Mouse (Mus musculus) hindbrain, embryonic 16.5 days (tissue): ENCODE results near the gene Rabep2. TPM values are rescaled to one million over a fixed set of nuclear protein-coding genes. Genes with fewer than 3 reads are reported as not detected.

Experiments
- ATAC-seq: fragments of 200-750 bp; cut with Nextera tagmentation; 2 replicates; pipeline ENCODE4 v1.8.0; 2017; ENCODE audit warnings: moderate TSS enrichment, moderate library complexity
- H3K27ac ChIP-seq: fragments of 300-500 bp; sonication (generic); 2 replicates; pipeline ENCODE4 v1.5.1; 2014; ENCODE audit warnings: low read depth, mild to moderate bottlenecking, control low read depth, low read length, moderate library complexity
- H3K27me3 ChIP-seq: fragments of 300-500 bp; sonication (generic); replicated peaks from 2 replicates; pipeline ENCODE4 v1.6.1; 2014; ENCODE audit warnings: low read length; ENCODE audit not compliant: control insufficient read depth, insufficient read depth
- H3K36me3 ChIP-seq: fragments of 300-500 bp; sonication (generic); 2 replicates; pipeline ENCODE4 v1.6.1; 2014; ENCODE audit warnings: mild to moderate bottlenecking, low read length, moderate library complexity, mixed read lengths; ENCODE audit not compliant: control insufficient read depth, insufficient read depth
- H3K4me1 ChIP-seq: fragments of 300-500 bp; sonication (generic); 2 replicates; pipeline ENCODE4 v1.6.1; 2014; ENCODE audit warnings: low read depth, low read length; ENCODE audit not compliant: control insufficient read depth, insufficient read depth
- H3K4me2 ChIP-seq: fragments of 300-500 bp; sonication (generic); 2 replicates; pipeline ENCODE4 v1.6.1; 2014; ENCODE audit warnings: mild to moderate bottlenecking, low read length, control low read depth, moderate library complexity
- H3K4me3 ChIP-seq: fragments of 300-500 bp; sonication (generic); 2 replicates; pipeline ENCODE4 v1.5.1; 2014; ENCODE audit warnings: mild to moderate bottlenecking, low read length, control low read depth, moderate library complexity
- H3K9ac ChIP-seq: fragments of 300-500 bp; sonication (generic); 2 replicates; pipeline ENCODE4 v1.6.1; 2014; ENCODE audit warnings: low read depth, mild to moderate bottlenecking, control low read depth, low read length, moderate library complexity
- H3K9me3 ChIP-seq: fragments of 300-500 bp; sonication (generic); 2 replicates; pipeline ENCODE4 v1.6.1; 2014; ENCODE audit warnings: mild to moderate bottlenecking, low read length, moderate library complexity; ENCODE audit not compliant: control insufficient read depth
- WGBS: fragments of 180-500 bp; shearing (Covaris S2); extraction: QIAGEN DNeasy Blood & Tissue Kit; methylation state at CpG from one replicate; pipeline ENCODE4 v1.1.7; 2014; 5-methylcytosine and 5-hydroxymethylcytosine counted together
- polyA plus RNA-seq: library from polyadenylated mRNA; unstranded; fragments of >200 nt; fragmentation: Nextera tagmentation; extraction: Ambion mirVana; gene quantifications from 2 replicates; pipeline ENCODE4 v1.2.1, GENCODE M21; 2015

Gene Rabep2
- polyA plus RNA-seq, 1 experiment from 2014 or later: 23.1 TPM

DNA sequence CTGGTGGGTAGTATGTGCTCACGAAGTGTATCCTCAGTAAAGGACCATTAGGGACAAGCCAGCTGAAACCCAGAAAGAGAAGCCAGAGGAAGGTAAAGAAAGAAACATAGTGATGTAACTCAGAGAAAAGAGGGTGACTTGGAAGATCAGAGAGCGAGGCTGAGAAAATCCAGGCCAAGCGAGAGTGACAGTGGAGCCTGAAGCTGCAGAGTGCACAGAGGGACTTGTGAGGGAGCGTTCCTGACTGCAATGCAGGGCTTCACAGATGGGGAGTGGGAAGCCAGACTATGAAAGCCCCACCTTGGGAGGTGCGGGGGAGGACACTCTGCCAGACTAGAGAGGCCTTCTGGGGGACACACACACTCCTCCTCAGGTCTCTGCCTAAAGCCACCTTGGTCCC lies 29.7 kb downstream of the Rabep2 start:
- H3K9me3 ChIP-seq: no peaks in the 10 kb centered on the region

DNA sequence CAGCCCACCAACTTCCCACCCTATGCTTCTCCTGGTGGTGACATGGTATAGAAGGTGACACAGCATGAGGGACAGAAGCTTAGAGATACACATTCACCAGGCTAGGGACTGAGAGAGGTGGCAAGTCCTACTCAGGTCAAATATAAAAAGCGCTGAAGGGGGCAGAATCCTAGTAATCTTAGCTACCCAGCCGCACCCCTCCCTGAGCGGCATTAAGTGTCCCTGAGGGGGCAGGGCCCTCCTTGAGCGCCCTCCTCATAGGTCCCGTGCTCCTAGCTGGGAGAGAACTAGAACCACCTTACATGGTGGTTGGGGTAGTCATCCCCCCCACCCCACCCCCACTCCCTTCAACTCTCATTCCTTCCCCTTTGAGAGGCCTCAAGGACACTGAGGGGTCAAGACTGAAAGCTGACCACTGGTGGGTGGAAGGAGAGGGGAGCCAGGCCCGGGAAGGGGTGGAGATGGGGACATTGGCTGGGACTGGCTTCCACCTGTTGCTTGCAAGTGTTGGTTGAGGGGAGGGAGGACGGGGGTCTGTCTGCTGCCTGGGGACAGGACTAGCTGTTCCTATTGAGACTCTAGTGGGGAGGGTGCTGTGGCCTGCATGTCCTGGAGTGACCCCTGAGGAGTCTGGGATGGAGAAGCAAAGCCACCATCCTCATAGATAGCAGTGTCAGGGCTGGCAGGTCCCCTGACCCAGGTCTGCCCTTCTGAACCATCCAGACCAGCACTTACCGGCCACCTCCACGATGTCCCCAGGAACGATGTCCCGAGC lies 30.5 kb downstream of the Rabep2 start:
- Histone ChIP-seq H3K4me1 (no peaks in the 10 kb centered on the region), H3K9ac (no peak overlapping the region), H3K4me2 (no peak overlapping the region), H3K9me3 (no peaks in the 10 kb centered on the region), H3K27ac (no peak overlapping the region), H3K36me3 (no peaks in the 10 kb centered on the region), H3K27me3 (no peaks in the 10 kb centered on the region), H3K4me3 (no peak overlapping the region)
- ATAC-seq: no peak
- 88% methylated on average over 11 of the region's 11 CpGs for WGBS

More for the DNA sequence above, 29.7 kb downstream of the Rabep2 start:
- H3K4me2 ChIP-seq: no peak overlapping the region
- ATAC-seq: no peak
- H3K4me3 ChIP-seq: no peak overlapping the region
- H3K27ac ChIP-seq: no peak overlapping the region
- H3K4me1 ChIP-seq: no peaks in the 10 kb centered on the region
- WGBS: 77% methylated on average over 5 of the region's 5 CpGs
- H3K9ac ChIP-seq: no peak overlapping the region
- H3K36me3 ChIP-seq: no peaks in the 10 kb centered on the region
- H3K27me3 ChIP-seq: no peaks in the 10 kb centered on the region

DNA sequence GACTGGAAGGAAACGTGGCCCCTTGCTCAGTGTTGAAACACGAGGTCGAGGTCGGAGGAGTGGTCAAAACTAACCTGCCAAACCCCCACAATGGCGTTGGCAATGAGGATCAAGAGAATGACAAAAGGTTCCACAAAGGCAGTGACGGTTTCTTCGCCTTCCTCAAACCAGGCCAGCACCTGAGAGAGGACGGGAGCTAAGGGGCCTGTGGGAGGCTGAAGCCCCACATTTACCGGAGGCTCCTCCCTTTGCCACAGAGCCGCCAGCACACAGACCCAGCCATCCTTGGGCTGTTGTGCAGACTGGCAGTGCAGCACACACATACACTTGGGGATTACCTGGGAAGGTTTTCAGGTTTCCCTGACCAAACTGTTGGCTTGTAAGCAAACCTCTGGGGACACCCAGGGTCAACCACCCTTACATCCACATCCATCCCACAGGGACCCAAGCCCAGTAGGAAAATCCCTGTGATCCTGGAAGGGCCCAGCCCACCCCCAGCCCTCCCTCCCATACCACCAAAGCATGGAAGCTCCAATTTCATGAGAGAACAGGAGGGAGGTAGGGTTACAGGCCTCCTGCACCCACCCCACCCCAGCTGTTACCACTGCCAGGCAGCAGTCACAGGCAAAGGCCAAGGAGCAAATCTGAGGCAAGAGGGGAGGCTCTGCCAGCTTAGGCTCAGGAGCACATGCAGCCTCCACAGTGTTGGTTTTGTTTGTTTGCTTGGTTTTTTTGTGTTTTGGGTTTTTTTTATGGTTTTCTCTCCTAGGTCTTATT lies 32.3 kb downstream of the Rabep2 start:
- Histone ChIP-seq H3K9me3 (no peaks in the 10 kb centered on the region), H3K4me2 (no peak overlapping the region), H3K36me3 (no peaks in the 10 kb centered on the region), H3K27ac (no peak overlapping the region), H3K27me3 (no peaks in the 10 kb centered on the region), H3K4me3 (no peak overlapping the region), H3K4me1 (no peaks in the 10 kb centered on the region), H3K9ac (no peak overlapping the region; the same call in 1 of the 2 replicates)
- 49% methylated on average over 10 of the region's 10 CpGs for WGBS
- ATAC-seq: no peak

DNA sequence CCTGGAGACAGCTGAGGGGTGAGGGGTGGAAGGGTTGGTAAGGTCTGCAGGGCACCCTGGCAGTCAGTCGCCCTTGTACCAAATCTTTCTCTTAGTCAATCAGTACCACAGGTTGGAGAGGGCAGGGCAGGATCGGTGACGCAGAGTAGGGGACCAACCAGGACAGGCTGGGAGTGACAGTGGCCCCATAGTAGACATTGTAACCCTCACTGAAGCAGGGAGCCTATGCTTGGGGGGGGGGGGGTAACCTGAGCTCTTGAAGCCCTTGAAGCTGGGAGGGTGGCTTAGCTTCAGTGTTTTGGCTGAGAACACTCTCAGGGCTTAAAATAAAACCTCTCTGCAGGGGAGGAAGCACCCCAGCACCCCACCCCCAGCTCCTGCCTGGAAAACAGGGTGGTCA lies 33.1 kb downstream of the Rabep2 start:
- no peaks in the 10 kb centered on the region for H3K4me1 ChIP-seq
- H3K27ac ChIP-seq: no peak overlapping the region
- no peaks in the 10 kb centered on the region for H3K27me3 ChIP-seq
- H3K9ac ChIP-seq: no peak overlapping the region
- no peak for ATAC-seq
- H3K36me3 ChIP-seq: peaks cover 6% of the 10 kb centered on the region; the same call in 1 of the 2 replicates
- 82% methylated on average over 3 of the region's 3 CpGs for WGBS
- H3K9me3 ChIP-seq: no peaks in the 10 kb centered on the region
- no peak overlapping the region for H3K4me3 ChIP-seq
- H3K4me2 ChIP-seq: no peak overlapping the region

DNA sequence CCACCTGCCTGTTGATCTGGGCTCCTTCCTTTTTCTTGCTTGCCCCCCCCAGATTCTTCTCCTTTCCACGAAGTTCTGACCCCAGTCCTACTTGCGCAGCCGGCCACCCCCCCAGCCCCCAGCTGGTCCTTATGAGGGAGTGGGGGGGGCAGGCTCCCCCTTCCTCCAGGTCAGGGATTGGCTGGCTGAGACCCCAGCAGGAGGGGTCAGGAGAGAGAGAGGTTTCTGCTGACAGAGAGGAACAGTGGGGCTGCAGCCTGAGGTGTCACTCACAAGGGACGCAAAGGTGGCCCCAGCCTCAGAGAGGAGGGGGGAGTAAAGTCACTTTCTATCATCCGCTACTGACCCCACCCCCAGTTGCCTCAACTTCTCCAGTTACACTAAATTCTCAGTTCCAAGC lies 34.4 kb downstream of the Rabep2 start, which contains the start of gene Atp2a1:
TSS of gene Atp2a1 (minus strand) at position 105 of the 400 bp plus-strand sequence.
- H3K9ac ChIP-seq: no peak within 1 kb of the TSS
- no peak for ATAC-seq

DNA sequence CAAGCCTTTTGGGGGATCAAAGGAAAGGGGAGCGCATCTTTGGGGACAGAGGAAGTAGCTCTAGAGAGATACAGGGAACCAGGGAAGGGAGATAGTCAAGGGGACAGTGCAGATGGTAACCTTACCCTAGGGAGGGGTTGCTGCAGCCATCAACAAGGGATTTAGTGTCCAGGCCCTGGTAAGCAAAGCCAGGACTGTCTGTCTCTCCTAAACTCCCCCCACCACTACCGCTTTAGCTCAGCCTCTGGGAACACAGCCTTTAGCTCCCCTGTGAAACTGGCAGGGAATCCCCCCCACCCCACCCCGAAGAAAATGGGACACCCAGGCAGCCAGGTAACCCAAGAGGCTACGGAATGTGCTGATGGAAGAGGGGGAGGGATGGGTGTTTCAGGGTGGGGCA lies 35.0 kb downstream of the Rabep2 start:
- no peak for ATAC-seq
- WGBS: 67% methylated on average over 4 of the region's 4 CpGs
- Histone ChIP-seq H3K4me3 (no peak overlapping the region), H3K9me3 (no peaks in the 10 kb centered on the region), H3K27me3 (no peaks in the 10 kb centered on the region), H3K4me2 (no peak overlapping the region), H3K9ac (no peak overlapping the region), H3K36me3 (peaks cover 23% of the 10 kb centered on the region), H3K27ac (no peak overlapping the region), H3K4me1 (no peaks in the 10 kb centered on the region)

More for the DNA sequence above, 34.4 kb downstream of the Rabep2 start, which contains the start of gene Atp2a1:
- H3K4me3 ChIP-seq: no peak within 1 kb of the TSS
- no peak within 1 kb of the TSS for H3K27ac ChIP-seq
- H3K36me3 ChIP-seq: peaks cover 19% of the 10 kb centered on the region; the same call in 1 of the 2 replicates
- H3K9me3 ChIP-seq: no peaks in the 10 kb centered on the region
- no peaks in the 10 kb centered on the region for H3K27me3 ChIP-seq
- no peaks in the 10 kb centered on the region for H3K4me1 ChIP-seq
- no peak within 1 kb of the TSS for H3K4me2 ChIP-seq
- 50% methylated on average over 5 of the region's 5 CpGs for WGBS

DNA sequence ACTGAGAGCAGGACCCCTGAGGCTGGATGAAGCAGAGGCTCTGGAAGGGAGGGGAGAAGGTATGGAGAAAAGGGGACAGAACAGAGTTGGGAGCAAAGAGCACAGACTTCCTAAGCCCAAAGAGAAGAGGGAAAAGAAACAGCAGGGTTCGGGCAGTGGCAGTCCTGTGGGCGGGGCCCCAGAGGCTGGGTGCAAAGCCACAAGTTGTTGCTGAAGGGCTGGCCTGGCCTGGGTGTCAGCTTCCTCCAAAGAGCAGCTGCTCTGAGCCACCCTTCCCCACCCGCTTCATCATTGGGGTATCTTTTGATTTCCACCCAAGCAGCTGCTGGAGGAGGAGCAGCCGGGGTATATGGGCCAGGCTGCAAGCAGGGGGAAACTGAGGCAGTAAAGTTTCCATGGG lies 35.6 kb downstream of the Rabep2 start:
- Histone ChIP-seq H3K9me3 (no peaks in the 10 kb centered on the region), H3K4me1 (no peaks in the 10 kb centered on the region), H3K36me3 (peaks cover 29% of the 10 kb centered on the region), H3K4me3 (no peak overlapping the region), H3K4me2 (no peak overlapping the region), H3K27ac (no peak overlapping the region), H3K27me3 (no peaks in the 10 kb centered on the region), H3K9ac (no peak overlapping the region)
- ATAC-seq: no peak
- 50% methylated on average over 4 of the region's 4 CpGs for WGBS

DNA sequence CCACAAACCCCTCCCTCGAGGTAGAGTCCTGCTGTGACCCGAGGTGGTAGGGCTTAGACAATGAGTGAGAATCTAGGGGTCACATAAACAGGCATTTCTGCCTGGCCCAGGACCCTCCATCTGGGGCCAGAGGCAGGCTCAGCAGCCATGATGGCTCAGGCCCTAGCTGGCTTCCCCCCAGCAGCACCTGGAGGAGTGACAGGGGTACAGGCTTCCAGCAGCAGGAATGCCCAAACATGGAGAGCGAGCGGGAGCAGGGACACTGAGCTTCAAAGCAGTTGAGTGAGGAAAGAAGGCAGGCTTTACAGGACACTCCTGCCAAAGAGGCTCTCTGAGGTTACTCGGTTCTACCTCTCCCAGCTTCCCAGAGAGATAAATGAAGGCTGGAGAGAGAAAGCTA lies 36.3 kb downstream of the Rabep2 start:
- no peak overlapping the region for H3K4me2 ChIP-seq
- no peak overlapping the region for H3K4me3 ChIP-seq
- WGBS: 50% methylated on average over 5 of the region's 5 CpGs
- H3K36me3 ChIP-seq: peaks cover 30% of the 10 kb centered on the region
- no peak overlapping the region for H3K27ac ChIP-seq
- no peaks in the 10 kb centered on the region for H3K9me3 ChIP-seq
- no peak for ATAC-seq
- no peaks in the 10 kb centered on the region for H3K4me1 ChIP-seq
- H3K27me3 ChIP-seq: no peaks in the 10 kb centered on the region
- H3K9ac ChIP-seq: no peak overlapping the region
